Mouse (Mus musculus) thymus, adult 18-20 months (tissue): ENCODE data around the gene Fndc9.

Experiments used
- DNase-seq, 2 experiments: peaks; one replicate each; pipeline ENCODE4 v3.0.0; 2022; ENCODE audit warnings: mixed read lengths in 2 of 2

Fndc9 gene

DNA sequence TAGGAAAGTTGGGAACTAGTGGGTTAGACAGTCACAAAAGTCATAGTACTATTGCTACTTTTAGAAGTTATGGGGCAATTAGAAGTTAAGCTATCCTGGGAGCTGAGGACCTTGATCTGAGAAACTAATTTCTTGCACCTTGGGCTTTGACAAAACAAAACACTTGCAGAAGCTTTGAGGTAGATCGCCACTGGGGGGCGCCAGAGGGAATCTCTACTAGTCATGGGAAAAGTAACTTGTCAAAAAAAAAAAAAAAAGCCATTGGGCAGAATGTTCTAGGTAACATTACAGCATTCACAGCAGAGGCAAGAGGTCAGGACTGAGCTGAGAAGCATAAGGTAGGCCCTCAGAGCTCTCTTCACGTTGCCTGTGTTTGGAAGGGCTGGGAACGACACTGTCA, 1.6 kb downstream of the Fndc9 start:
- peak; percentile 37 to 40 for DNase-seq

- DNase-seq: no peak
These were observed 5.9 kb downstream of the Fndc9 start for GRCm38 (mm10) chr11:46241150-46241673.

- DNase-seq: no peak
These were observed 6.7 kb downstream of the Fndc9 start for GRCm38 (mm10) chr11:46241985-46242384.

GRCm38 (mm10) chr11:46244731-46245604, 9.6 kb downstream of the Fndc9 start:
- DNase-seq: no peak

DNA sequence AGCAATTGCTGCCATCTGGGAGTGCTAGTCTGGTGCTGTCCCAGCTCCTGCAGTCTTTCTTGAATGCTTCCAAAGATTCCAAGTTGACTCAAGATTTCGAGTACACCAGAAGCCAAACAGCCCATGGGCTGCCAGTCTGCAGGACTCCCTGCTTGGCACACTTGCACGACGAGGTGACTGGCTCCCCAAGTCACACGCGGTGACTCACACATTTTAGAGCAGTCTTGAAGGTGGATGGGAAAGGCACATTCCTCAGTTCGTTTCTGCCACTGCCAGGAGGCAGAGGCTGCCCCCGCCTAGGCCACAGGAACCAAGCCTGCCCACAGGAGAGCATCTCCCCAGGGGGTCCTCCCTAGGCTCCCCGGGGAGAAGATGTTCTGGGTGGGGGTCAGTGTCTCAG, 10.6 kb downstream of the Fndc9 start:
- no peak for DNase-seq

GRCm38 (mm10) chr11:46246393-46246792, 11.1 kb downstream of the Fndc9 start:
- DNase-seq: no peak

DNA sequence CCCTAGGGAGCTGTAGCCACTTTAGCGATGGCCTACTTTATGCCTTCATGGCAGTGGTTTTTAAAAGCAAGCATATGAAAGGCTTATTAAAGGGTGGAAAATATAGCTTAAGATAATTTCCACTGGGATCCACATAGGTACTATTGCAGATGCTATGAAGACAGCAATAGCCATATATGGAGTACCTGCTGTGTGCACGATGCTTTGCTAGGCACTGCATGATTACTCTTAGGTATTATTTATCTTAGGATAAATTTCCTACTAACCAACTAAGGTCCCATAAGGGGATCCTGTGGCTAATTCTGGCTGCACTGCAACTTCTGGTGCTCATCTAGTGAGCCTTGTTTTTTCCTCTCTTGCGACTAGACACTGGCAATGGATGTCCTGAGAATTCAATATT, 13.0 kb downstream of the Fndc9 start:
- DNase-seq: no peak

DNA sequence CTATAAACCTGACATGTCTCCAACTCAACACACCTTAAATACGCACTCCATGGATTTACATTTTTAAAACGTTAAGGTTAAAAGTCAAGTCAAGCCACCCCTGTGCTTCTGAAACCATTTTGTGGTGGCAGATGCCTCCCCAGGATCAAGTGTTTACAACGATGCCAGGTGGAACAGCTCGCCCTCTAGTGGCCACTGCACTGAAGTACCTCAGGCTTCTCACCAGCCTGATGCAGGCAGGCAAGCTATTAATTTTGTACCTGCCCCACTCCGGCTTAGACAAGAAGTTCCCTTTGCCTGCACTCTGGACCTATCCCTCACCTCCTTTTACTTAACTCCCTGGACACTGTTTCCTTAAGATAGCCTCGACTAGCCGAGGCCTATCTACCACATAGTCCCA, 16.7 kb downstream of the Fndc9 start:
- DNase-seq: peak in 1 of 2 experiments; percentile 30

GRCm38 (mm10) chr11:46255291-46255690, 20.0 kb downstream of the Fndc9 start:
- no peak for DNase-seq

- DNase-seq: no peak
These were observed 22.9 kb downstream of the Fndc9 start for GRCm38 (mm10) chr11:46258207-46258606.

GRCm38 (mm10) chr11:46258749-46259148, 23.4 kb downstream of the Fndc9 start:
- DNase-seq: no peak

- DNase-seq: no peak
These were observed 27.5 kb downstream of the Fndc9 start for GRCm38 (mm10) chr11:46262854-46263253.

- DNase-seq: no peak
These were observed 28.0 kb downstream of the Fndc9 start for GRCm38 (mm10) chr11:46263291-46263690.

DNA sequence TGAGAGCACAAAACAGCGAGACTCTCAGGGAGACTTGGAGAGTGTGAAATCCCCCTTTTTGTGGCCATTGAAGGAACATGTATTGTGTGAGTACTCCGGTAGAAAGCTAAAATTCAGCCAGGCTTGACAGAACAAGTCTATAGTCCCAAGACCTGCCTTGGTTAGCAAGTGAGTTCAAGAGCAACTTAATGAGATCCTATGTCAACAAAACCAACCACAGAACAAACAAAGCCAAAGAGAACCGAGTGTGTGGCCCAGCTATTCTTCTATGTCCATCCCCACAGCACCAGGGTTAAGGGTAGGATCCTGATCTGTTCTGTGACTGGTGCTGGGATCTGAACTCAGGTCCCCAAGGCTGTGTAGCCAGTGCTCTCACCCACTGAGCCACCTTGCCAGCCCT, 29.3 kb downstream of the Fndc9 start:
- DNase-seq: no peak

GRCm38 (mm10) chr11:46265031-46265786, 29.9 kb downstream of the Fndc9 start:
- DNase-seq: no peak

DNA sequence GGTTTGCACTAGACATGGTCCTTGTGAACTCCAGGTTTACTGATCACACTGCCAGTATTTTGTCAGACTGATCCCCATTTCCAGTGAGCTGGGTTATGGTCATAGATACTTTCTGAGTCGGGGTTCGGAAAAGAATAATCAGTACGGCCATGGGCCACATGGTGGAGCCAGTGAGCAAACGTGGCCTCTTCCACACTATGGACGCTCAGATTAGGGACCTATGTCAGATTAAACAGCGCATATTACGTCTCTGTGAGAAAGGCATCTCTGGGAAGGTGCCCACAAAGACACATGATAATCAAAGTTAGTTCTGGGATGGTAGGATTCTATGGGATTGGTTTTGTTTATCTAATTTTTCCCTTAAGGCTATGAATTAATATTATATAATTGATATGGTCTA, 33.7 kb downstream of the Fndc9 start:
- DNase-seq: peak in 1 of 2 experiments; percentile 33

GRCm38 (mm10) chr11:46269391-46269790, 34.1 kb downstream of the Fndc9 start:
- no peak for DNase-seq

- DNase-seq: no peak
These were observed 34.6 kb downstream of the Fndc9 start for GRCm38 (mm10) chr11:46269893-46270292.

GRCm38 (mm10) chr11:46272058-46272681, 36.8 kb downstream of the Fndc9 start:
- no peak for DNase-seq

GRCm38 (mm10) chr11:46273969-46274368, 38.6 kb downstream of the Fndc9 start:
- no peak for DNase-seq

DNA sequence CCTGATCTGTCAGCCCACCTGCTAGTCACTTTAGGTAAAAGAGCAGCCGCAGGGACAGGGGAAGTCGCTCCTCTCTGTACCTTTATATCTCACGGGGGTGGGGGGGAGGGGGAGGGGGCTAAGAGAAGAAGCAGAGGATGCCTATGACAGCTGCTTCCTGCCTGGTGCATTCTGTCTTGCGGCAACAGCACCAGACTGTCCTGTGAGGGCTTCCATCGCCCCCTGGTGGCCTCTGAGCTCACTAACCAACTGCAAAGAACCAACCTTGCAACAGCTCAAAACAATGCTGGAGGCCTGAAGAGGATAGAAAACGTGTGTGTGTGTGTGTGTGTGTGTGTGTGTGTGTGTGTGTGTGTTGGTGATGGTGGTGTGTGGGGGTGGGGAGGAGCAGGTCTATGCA, 40.0 kb downstream of the Fndc9 start:
- peak; percentile 75 to 85 for DNase-seq

GRCm38 (mm10) chr11:46276168-46276567, 40.8 kb downstream of the Fndc9 start:
- DNase-seq: no peak

DNA sequence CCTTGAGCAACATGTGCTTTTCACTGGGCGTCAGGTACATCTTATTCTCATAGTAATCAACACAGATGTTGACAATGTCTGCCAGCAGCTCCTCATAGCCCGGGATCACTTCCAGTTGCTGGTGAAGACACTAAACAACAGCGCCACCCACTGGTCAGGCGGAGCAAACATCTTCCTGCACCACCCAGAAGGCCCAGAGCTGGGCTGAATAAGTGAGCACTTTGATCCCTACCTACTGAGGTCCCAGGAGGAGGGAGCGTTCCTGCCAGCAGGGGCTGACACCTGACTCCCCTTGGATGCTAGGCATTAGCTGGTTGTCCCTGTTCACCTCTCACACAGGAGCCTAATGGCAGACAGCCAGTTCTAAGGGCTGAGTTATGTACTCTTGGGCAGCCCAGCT, 41.4 kb downstream of the Fndc9 start:
- peak; percentile 30 to 32 for DNase-seq
